In genomic region chr17:35703751-35704271, GRCm38 (mm10) we compare ENCODE assay signal across 8 mouse cellular contexts. TPM values are rescaled to one million over a fixed set of nuclear protein-coding genes. Genes with fewer than 3 reads are reported as not detected.
DNase-seq lines count a peak whose midpoint lies in the region; ATAC-seq and TF ChIP-seq lines count a peak whose summit lies in the region.

No protein-coding gene starts in this region.

- peaks cover 4% of the 10 kb centered on the region for H3K4me1 ChIP-seq in ES-Bruce4 (ENCODE audit: control insufficient read depth, insufficient read depth, low read length)
- peaks cover 11% of the 10 kb centered on the region for H3K4me1 ChIP-seq in forebrain, embryonic 14.5 days (ENCODE audit: control insufficient read depth, insufficient read depth, low read length)
- H3K4me1 ChIP-seq in neural tube, embryonic 14.5 days (ENCODE audit: control insufficient read depth, insufficient read depth, low read length): peaks cover 22% of the 10 kb centered on the region

- no peaks in the 10 kb centered on the region for H3K9me3 ChIP-seq in ES-Bruce4 (replicated peaks; ENCODE audit: control insufficient read depth, insufficient read depth, low read length, poor library complexity, severe bottlenecking)
- no peaks in the 10 kb centered on the region for H3K9me3 ChIP-seq in forebrain, embryonic 14.5 days (replicated peaks; ENCODE audit: control insufficient read depth, low read length)
- no peaks in the 10 kb centered on the region for H3K9me3 ChIP-seq in neural tube, embryonic 14.5 days (ENCODE audit: control insufficient read depth, low read length)

- TF ChIP-seq EP300 in ES-Bruce4 (IDR thresholded peaks at IDR 0.05; ENCODE audit: insufficient read depth, low read depth, low read length): no peak

- H3K27me3 ChIP-seq in ES-Bruce4 (ENCODE audit: control insufficient read depth, insufficient read depth, low read length, poor library complexity, severe bottlenecking): no peaks in the 10 kb centered on the region
- H3K27me3 ChIP-seq in forebrain, embryonic 14.5 days (replicated peaks; ENCODE audit: control insufficient read depth, insufficient read depth, low read length): no peaks in the 10 kb centered on the region
- H3K27me3 ChIP-seq in neural tube, embryonic 14.5 days (ENCODE audit: control insufficient read depth, insufficient read depth, low read length): no peaks in the 10 kb centered on the region

- ATAC-seq in cerebellum, adult (ENCODE audit: insufficient number of reproducible peaks, low FRiP score, low TSS enrichment): no peak
- ATAC-seq in forebrain, embryonic 14.5 days: peak; percentile 63
- peak; percentile 43; the same call in 1 of the 2 replicates for ATAC-seq in neural tube, embryonic 14.5 days (ENCODE audit: low read depth)
- no peak for ATAC-seq in megakaryocyte-erythroid progenitor cell, adult 5-6 weeks (replicated peaks; ENCODE audit: low FRiP score, low TSS enrichment, poor library complexity, severe bottlenecking)

- peak overlapping the region; percentile 33; the same call in 1 of the 2 replicates for H3K27ac ChIP-seq in ES-Bruce4 (ENCODE audit: insufficient read depth, low read length)
- peak overlapping the region; percentile 99 for H3K27ac ChIP-seq in forebrain, embryonic 14.5 days (ENCODE audit: low read depth, low read length)
- peak overlapping the region; percentile 94 for H3K27ac ChIP-seq in neural tube, embryonic 14.5 days (ENCODE audit: low read depth, low read length)

- no peaks in the 10 kb centered on the region for H3K36me3 ChIP-seq in ES-Bruce4 (ENCODE audit: control insufficient read depth, insufficient read depth, low read length, poor library complexity, severe bottlenecking)
- H3K36me3 ChIP-seq in forebrain, embryonic 14.5 days (ENCODE audit: control insufficient read depth, insufficient read depth, low read length): peaks cover 3% of the 10 kb centered on the region; the same call in 1 of the 2 replicates
- no peaks in the 10 kb centered on the region for H3K36me3 ChIP-seq in neural tube, embryonic 14.5 days (ENCODE audit: control insufficient read depth, insufficient read depth, low read length)

- no peak overlapping the region for H3K9ac ChIP-seq in ES-Bruce4 (ENCODE audit: low read depth, poor library complexity, severe bottlenecking)
- H3K9ac ChIP-seq in forebrain, embryonic 14.5 days (ENCODE audit: low read length): peak overlapping the region; percentile 94
- H3K9ac ChIP-seq in neural tube, embryonic 14.5 days (replicated peaks; ENCODE audit: low read depth, low read length): peak overlapping the region; percentile 63

- 0% methylated on average over 13 of the region's 14 CpGs for WGBS in forebrain, embryonic 14.5 days
- under 1% methylated on average over 13 of the region's 14 CpGs for WGBS in neural tube, embryonic 14.5 days

- no peak for TF ChIP-seq CTCF in ES-Bruce4 (IDR thresholded peaks at IDR 0.05; ENCODE audit: low read depth, low read length)

- 0 out of 2 replicates have a peak overlapping the region, but pooled peaks have one; percentile 0 for H3K4me3 ChIP-seq in ES-Bruce4 (ENCODE audit: low read depth, low read length)
- H3K4me3 ChIP-seq in forebrain, embryonic 14.5 days (ENCODE audit: low read depth, low read length): peak overlapping the region; percentile 78
- peak overlapping the region; percentile 40 for H3K4me3 ChIP-seq in neural tube, embryonic 14.5 days (ENCODE audit: low read depth, low read length)

- peak overlapping the region; percentile 71 for H3K4me2 ChIP-seq in forebrain, embryonic 14.5 days (ENCODE audit: low read length)
- H3K4me2 ChIP-seq in neural tube, embryonic 14.5 days (ENCODE audit: low read depth, low read length): peak overlapping the region; percentile 39

- TF ChIP-seq POLR2A in ES-Bruce4 (IDR thresholded peaks at IDR 0.05; ENCODE audit: insufficient read depth, low read length): no peak

- DNase-seq in cerebellum, postnatal 10 days: peak; percentile 82 to 91
- peak; percentile 94 for DNase-seq in forebrain, embryonic 14.5 days (ENCODE audit: low spot score)
- DNase-seq in kidney, postnatal 14 days: peak; percentile 66
- DNase-seq in frontal cortex, postnatal 10 days (ENCODE audit: low spot score in 2 of 2): no peak

RNA-seq across cellular contexts. Expression of gene Ddr1, which starts 0.6 kb away (rescaled TPM):
- 59.8 and 61.6 TPM in 2 replicates for polyA plus RNA-seq in ES-Bruce4 (2011; ENCODE audit: insufficient read depth, insufficient read length, low read depth, missing spikeins)
- 62.0 and 74.5 TPM in 2 replicates for polyA plus RNA-seq in forebrain, embryonic 14.5 days (2014; fragmentation: Nextera tagmentation; extraction: Ambion mirVana)
- 48.6 and 65.6 TPM in 2 replicates for polyA plus RNA-seq in neural tube, embryonic 14.5 days (2014; fragmentation: Nextera tagmentation; extraction: Ambion mirVana)
- not detected in 2 replicates for total RNA-seq in megakaryocyte-erythroid progenitor cell, adult 5-6 weeks (2014; fragmentation: Nextera tagmentation)
- not detected in 2 replicates for total RNA-seq in megakaryocyte-erythroid progenitor cell, adult 5-6 weeks (2017)

RNA-seq across cellular contexts. Expression of gene Gtf2h4, which starts 30.3 kb away (rescaled TPM):
- 80.7 and 105 TPM in 2 replicates for polyA plus RNA-seq in ES-Bruce4 (2011; ENCODE audit: insufficient read depth, insufficient read length, low read depth, missing spikeins)
- polyA plus RNA-seq in forebrain, embryonic 14.5 days (2014; fragmentation: Nextera tagmentation; extraction: Ambion mirVana): 36.9 and 38.2 TPM in 2 replicates
- polyA plus RNA-seq in neural tube, embryonic 14.5 days (2014; fragmentation: Nextera tagmentation; extraction: Ambion mirVana): 20.7 and 21.0 TPM in 2 replicates
- total RNA-seq in megakaryocyte-erythroid progenitor cell, adult 5-6 weeks (2014; fragmentation: Nextera tagmentation): 30.3 and 52.4 TPM in 2 replicates
- total RNA-seq in megakaryocyte-erythroid progenitor cell, adult 5-6 weeks (2017): 35.0 and 40.6 TPM in 2 replicates

RNA-seq across cellular contexts. Expression of gene Vars2, which starts 36.4 kb away (rescaled TPM):
- 35.2 and 41.1 TPM in 2 replicates for polyA plus RNA-seq in ES-Bruce4 (2011; ENCODE audit: insufficient read depth, insufficient read length, low read depth, missing spikeins)
- 9.3 and 11.5 TPM in 2 replicates for polyA plus RNA-seq in forebrain, embryonic 14.5 days (2014; fragmentation: Nextera tagmentation; extraction: Ambion mirVana)
- 10.7 and 11.7 TPM in 2 replicates for polyA plus RNA-seq in neural tube, embryonic 14.5 days (2014; fragmentation: Nextera tagmentation; extraction: Ambion mirVana)
- total RNA-seq in megakaryocyte-erythroid progenitor cell, adult 5-6 weeks (2014; fragmentation: Nextera tagmentation): 32.5 and 44.2 TPM in 2 replicates
- 8.3 and 19.1 TPM in 2 replicates for total RNA-seq in megakaryocyte-erythroid progenitor cell, adult 5-6 weeks (2017)

Comparison
In these comparisons a context has a peak if more than half of its experiments do, and no peak if none do; other contexts are left out.
1. DNase-seq: peak in cerebellum, postnatal 10 days (2 of 2), forebrain, embryonic 14.5 days (single experiment) and kidney, postnatal 14 days (single experiment); none in frontal cortex, postnatal 10 days (0 of 2).
2. ATAC-seq: peak in forebrain, embryonic 14.5 days (single experiment) and neural tube, embryonic 14.5 days (single experiment); none in cerebellum, adult (single experiment) and megakaryocyte-erythroid progenitor cell, adult 5-6 weeks (single experiment).
3. H3K27ac ChIP-seq: peak in every context shown above with its lines; median percentile 99 in forebrain, embryonic 14.5 days; 94 in neural tube, embryonic 14.5 days; 33 in ES-Bruce4.
4. H3K4me3 ChIP-seq: peak in every context shown above with its lines; median percentile 78 in forebrain, embryonic 14.5 days; 40 in neural tube, embryonic 14.5 days; 0 in ES-Bruce4.